Mouse (Mus musculus) heart, postnatal 36 days (tissue): ENCODE data around the gene Tnrc6c. TPM values are rescaled to one million over a fixed set of nuclear protein-coding genes. Genes with fewer than 3 reads are reported as not detected.

Experiments used
- DNase-seq, 2 experiments: peaks; one replicate each; pipeline ENCODE4 v3.0.0; 2021 to 2022
- intact Hi-C: fragments of 180-260 bp; cut with DNase I; formaldehyde crosslinking; loops from one replicate; pipeline ENCODE4 v1.15.1; 2025
- total RNA-seq, 2 experiments: library from RNA; stranded (reverse); gene quantifications; 2 replicates each; pipeline ENCODE4 v1.2.3; 2021

The Tnrc6c gene
- total RNA-seq, 2 experiments from 2014 or later: 28.1 to 34.1 TPM

DNA sequence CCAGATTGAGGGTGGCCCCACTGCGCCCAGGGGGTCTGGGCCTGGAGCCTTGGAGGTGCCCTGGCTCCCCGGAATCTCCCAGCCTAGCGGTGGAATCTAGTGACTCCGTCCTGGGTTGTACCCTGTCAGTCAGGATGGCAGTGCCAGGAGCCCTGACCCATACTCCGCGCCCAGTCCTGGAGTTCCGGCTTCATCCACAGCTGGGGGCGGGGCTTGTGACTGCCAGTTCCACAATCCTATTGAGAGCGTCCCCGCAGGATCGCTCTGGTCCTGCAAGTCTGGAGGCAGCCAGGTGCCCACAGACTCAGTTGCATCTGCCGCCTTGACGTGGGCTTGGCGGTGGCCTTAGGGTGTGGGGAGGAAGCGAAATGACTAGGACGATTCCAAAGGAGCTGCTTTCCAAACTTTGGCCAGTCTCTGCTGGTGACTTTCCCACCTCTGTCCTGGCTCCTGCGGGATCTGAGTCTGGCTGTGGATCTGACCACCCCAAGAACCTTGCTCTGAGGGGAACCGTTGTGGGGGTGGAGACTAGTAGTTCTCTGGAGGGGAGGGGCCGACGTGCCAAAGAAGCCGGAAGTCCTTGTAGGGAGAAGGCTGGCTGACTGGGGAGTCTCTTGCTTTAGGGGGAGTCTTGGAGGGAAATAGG lies 156.4 kb downstream of the Tnrc6c start:
- intact Hi-C loops: no loop called here
- peak; percentile 84 to 86 for DNase-seq

Other genes with a start within 250 kb of the Tnrc6c start
- gene Gm11733, start 169.9 kb upstream of the Tnrc6c start, total RNA-seq: not detected
- gene Tmc8, start 127.8 kb downstream of the Tnrc6c start, total RNA-seq: 1 to 10 TPM; 4.0 to 4.1 TPM
- 10 to 100 TPM; 11.2 to 18.4 TPM for gene Tmc6, start 127.9 kb downstream of the Tnrc6c start, total RNA-seq
- gene 6030468B19Rik, start 143.4 kb downstream of the Tnrc6c start, total RNA-seq: not detected
- 1 to 10 TPM in 1 of 2 experiments, not detected in 1; 1.1 TPM for gene Gm20708, start 155.4 kb downstream of the Tnrc6c start, total RNA-seq
- gene Syngr2, start 155.4 kb downstream of the Tnrc6c start, total RNA-seq: 100 to 1,000 TPM; 109 to 119 TPM
- 1 to 10 TPM; 3.1 TPM for gene Afmid, start 171.6 kb downstream of the Tnrc6c start, total RNA-seq
- gene Tk1, start 171.8 kb downstream of the Tnrc6c start, total RNA-seq: 1 to 10 TPM; 2.0 to 3.0 TPM
- gene Birc5, start 195.0 kb downstream of the Tnrc6c start, total RNA-seq: 1 to 10 TPM in 1 of 2 experiments, under 1 TPM in 1; 0.80 to 1.1 TPM
- gene Tmem235, start 206.5 kb downstream of the Tnrc6c start, total RNA-seq: not detected
- 1 to 10 TPM; 6.9 to 8.2 TPM for gene Tha1, start 219.2 kb downstream of the Tnrc6c start, total RNA-seq